Mouse (Mus musculus) spleen, postnatal 4 days (tissue): Measurements from ENCODE around the gene Gm9857.

Experiments used
- DNase-seq, 2 experiments: peaks; one replicate each; pipeline ENCODE4 v3.0.0; 2022; ENCODE audit warnings: low spot score in 2 of 2

The Gm9857 gene

DNA sequence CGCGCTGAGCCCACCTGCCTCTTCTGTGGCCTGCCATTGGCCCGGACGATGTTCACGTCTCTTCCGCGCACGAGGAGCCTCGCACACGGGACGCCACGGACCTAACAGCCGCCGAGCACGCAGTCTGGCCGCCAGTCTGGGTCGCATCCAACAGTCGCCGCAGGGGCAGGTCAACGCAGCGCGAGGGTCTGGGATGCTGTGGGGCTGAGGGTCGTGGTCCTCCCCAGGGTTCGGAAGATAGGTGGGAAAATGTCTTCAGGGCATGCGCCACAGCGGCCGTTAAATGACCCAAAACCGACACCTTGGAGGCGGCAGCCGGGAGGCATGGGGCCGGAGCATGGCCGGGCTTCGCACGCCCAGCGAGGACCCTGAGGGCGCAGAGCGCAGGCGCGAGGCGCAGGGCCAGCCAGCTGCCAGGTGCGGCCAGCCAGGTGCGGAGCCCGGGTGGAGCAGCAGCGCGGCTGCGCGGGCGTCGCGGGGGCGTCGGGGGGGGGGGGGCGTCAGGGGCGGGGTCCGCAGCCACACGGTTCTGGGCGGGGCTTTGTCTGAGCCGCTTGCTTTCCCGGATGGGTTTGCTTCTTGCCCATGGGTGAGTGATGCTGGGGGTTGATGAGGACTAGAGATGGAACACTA is at the start of gene Gm9857:
TSS of gene Gm9857 (minus strand) at position 445 of the 633 bp plus-strand sequence.
- DNase-seq: no peak

DNA sequence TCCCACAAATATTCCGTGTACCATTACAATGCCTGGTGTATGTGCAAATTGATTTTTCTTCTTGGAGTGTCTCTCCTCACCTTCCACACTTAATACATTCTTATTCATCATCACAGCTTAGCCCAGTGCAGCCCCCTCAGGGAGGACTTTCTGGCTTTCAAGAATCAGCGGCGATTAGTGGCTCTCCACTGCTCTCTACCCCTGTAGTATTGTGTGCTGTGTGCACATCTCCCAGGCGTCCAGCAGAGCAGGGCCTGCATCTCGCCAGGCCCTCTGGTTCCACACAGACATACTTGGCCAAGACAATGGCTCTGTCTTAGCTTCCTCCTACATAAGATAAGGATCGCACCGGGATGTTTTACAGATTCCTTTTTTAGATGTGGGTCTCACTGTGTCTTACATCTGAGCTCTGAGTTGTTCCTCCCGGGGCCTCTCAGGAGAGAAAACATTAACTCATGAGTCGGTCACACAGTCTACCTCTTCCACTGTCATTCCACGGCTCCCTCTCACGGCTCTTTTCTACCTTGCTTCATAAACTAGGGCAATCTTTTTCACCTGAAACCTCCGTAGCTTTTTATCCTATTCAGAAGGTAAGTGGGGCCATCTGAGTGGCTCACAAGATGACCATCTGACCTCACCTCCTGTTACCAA is 46.9 kb upstream of the Gm9857 start:
- DNase-seq: no peak

DNA sequence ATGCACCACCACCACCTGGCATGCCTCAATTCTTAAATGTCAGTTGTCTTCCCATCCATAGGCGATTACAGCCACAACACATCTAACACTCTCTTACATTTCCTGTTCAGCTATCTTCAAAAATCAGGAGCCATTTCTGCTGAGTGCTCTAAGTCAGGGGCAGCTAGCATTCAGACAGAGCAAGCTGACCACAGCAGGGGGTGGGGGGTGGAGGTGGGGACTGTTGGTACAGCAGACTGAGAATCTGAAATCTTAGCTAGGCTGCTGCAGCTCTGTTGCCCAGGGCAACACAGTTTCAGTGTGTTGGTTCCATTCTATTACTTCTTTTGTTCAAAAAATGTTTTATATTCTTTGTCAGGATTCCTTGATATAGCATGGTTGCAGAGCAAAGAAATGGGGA is 46.3 kb upstream of the Gm9857 start:
- DNase-seq: no peak

DNA sequence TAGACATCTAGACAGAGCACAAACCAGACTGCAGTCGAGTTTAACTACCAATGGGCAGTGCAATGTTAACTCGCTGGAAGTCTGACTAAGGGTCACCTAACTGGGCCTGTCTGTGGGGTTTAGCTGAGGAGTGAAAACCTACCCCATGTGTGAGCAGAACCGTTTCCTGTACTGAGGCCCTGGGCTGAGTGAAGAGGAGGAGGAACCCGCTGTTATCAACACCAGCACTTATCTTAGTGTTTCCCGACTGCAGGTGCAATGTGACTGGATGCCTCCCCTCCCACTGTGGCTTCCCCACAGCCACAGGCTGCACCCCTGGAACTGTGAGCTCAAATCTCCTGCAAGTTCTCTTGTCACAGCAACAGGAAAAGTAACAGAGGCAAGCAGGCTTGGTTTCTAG is 43.7 kb upstream of the Gm9857 start:
- no peak for DNase-seq

DNA sequence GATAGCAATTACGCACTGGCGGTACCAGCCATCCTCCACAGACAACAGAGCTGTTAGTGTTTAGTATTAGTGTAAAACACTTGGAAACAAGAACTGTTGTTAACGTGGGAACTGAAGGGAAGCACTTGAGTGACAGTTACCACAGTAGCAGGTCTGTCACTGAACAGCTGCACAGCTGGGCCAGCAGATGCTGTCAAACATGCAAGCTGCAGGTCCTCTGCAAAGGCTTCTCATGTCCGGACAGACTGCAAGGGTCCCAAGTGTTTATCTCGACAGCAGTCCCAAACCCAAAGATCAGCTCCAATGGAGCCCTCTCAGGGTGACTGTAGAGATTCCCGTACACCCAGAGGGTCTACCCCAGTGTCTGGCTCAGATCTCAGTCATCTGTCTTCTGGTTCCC is 41.7 kb upstream of the Gm9857 start:
- DNase-seq: no peak

DNA sequence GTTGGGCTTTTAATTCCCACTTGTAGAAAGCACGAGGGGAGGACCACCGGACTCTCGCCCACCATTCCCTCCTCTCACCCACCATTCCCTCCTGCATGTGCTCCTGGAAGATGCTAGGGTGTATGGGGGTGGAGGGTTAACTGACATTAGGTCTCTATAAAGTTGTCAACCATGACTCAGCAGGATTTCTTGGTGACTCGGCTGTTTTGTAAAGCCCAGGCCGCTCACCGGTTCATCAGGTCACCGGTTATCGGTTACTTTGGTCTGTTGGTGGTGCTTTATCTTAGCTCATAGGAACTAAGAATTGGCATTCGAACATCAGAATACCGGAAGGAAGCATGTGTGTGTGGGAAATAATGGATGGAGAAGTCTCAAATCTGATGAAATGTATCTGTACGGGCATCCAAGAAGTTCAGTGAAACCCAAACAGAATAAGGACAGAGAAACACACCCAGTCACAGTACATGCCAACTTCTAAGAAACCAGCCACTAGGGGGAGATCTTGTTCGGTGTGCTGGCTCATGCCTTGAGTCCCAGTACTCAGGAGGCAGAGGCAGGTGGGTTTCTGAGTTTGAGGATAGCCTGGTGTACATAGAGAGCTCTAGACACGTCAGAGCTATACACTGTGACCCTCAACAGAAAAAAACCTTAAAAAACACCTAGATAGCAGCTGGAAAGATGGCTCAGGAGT is 37.2 kb upstream of the Gm9857 start:
- no peak for DNase-seq

DNA sequence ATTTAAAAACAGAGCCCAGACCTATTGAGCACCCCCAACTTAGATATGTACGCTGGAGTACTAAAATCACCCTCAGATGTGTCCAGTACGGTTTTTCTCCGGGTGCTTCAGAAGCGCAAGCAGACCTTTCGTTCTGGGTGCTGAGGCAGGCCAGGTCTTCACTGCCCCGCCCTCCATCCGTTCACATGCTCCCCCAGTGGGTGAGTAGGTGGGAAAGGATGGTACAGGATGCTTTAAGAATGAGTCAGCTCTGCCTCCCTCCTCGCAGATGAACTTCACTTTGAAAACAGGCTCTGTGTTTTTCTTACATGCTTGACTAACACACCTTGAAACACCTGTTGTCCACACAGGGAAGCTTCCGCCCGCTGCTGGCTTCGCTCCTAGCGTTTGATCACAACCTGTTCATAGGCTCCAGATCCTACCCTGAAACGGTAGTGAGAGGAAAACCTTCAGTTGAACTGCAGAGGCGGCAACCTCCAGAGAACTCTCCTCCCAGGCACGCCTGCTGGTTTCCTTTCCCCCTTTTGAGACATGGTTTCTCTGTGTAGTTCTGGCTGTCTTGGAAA is 34.8 kb upstream of the Gm9857 start:
- no peak for DNase-seq

DNA sequence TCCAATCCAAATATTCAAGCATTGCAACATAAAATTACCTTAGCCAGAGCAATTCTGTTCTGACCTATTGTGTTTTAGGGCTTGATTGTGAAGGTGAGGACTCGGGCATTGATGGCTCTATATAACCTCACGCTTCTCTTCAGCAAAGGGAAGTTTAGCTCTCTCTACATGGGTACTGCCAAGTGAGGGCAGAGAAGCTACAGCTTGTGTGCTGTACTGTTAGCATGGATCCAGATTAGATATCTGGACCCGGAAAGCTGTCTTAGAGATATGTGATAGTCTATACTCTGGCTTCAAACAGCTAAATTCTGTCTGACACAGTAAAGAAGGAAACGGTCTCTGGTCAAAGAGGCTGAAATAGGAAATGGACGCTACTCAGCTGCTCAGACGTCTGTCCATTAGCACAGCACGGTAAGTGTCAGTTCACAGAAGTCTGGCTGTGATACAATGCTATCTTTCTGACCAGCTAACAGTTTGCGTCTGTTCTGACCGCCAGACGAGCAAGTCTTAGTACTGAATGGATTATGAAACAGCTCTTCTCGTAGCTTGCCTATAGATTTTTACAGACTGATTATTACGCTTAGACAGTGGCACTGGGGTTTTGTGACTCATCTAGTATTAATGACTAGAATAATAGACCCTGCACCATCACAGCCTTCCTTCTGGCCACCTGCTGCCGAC is 33.9 kb upstream of the Gm9857 start:
- DNase-seq: no peak

DNA sequence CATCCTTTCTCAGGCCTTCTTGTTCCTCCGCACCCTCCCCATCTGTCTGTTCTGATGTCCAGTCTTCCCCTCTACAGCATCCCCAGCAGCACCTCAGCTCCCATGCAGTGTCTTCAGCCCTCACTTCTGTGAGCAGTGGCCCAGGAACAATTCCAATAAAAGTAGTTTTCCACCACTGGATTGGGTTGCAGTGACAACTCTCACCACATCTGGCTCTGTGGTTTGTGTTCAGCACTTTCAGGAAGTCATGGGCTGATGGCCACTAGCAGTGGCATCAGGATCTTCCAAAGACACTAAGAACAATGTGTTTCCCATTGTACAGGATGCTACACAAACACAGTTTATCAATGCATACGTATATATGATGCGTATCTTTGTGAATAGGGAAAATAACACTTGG is 25.8 kb upstream of the Gm9857 start:
- no peak for DNase-seq

DNA sequence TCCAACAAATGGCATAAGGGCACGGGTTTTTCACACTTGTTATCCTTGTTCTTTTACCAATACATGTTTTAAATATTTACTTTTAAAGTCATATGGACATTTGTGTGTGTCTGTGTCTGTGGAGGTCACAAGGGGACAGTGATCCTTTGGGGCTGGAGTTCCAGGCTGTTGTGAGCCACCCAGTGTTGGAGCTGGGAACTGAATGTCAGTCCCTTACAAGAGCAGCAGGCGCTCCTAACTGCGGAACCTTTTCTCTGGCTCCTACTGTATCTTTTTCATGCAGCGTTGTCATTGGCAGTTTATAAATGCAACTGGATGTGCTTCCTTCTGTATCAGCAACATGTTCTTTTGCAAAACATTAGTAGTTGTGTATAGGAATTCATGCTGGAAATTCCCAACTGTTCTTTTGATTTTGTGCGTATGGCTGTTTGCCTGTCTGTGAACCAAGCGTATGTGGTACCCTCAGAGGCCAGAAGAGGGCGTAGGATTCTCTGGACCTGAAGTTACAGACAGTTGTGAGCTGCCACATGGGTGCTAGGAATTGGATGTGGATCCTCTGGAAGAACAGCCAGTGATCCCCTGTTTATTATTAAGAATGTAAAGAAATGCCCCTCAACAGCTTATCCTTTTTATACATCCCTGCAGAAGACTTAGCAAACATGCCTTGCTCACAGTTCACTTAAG is 24.3 kb upstream of the Gm9857 start:
- DNase-seq: no peak

DNA sequence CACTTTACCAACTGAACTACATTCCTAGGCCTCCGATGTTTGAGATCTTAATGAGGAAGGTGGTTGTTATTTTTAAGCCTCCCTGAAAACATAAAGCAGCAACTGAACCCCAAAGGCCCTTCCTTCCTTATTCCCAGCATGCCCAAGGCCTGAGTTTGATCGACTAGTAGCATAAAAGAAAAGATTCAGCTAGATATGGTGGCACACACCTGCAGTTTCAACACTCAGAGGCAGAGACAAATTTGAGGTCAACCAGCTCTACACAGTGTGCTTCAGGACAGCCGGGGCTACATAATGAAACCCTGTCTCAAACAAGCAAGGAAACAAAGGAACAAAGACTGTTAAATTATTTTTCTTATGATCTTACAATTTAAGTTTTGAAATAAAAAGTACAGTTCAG is 23.5 kb upstream of the Gm9857 start:
- no peak for DNase-seq

DNA sequence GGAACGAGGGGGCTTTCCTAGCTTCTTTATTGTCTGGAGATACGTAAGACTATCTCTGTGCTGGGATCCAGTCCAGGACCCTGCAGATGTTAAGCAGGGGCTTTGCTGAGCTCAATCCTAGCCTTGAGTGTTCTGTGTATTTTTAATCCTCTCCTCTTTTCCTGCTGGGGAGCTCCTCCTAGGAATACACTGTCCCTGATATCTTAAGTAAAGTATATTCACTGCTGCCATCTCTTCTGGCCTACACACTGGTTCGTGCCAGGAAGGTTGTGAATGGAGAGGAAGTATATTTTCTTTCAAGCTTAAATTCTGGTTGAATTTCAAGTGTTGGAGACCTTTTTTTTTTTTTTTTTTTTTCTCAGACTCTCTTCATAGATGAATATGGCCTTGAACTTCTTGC is 23.0 kb upstream of the Gm9857 start:
- no peak for DNase-seq

DNA sequence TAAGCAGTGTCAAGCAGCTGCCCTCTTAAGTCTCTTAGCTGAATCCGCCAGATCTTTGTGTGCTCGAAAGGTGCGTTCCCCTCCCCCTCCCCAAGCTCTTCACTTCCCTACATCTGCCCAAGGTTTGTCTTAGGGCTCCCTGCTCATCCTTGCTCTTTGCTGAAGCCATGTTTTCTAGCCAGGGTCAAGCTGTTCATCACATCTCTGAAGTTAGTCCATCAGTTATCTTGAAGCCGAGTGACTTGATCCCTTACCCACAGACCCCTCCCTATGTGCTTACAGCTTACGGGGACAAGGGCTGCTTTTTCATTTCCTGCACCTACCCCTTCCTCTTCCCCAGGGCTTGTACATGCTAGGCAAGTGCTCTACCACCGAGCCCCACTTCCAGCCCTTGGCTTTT is 21.4 kb upstream of the Gm9857 start:
- DNase-seq: no peak

DNA sequence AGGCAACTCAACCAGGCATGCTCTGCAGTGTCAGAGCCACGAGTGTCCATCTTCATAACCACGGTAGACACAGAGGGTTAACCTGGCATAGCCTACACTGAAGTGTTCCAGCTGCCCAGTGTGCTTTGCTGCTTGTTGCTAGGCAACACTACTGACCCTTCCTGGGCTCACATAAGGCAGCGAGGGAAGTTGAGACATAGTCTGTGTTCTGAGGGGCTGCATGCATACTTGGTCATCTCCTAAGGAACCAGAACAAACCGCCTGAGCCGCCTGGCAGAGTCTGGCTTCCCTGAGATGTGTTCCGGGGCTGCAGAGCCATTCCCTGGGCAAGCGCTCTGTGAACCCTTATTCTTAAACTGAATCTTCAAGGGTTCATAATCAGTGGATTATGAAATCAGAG is 21.0 kb upstream of the Gm9857 start:
- DNase-seq: no peak

DNA sequence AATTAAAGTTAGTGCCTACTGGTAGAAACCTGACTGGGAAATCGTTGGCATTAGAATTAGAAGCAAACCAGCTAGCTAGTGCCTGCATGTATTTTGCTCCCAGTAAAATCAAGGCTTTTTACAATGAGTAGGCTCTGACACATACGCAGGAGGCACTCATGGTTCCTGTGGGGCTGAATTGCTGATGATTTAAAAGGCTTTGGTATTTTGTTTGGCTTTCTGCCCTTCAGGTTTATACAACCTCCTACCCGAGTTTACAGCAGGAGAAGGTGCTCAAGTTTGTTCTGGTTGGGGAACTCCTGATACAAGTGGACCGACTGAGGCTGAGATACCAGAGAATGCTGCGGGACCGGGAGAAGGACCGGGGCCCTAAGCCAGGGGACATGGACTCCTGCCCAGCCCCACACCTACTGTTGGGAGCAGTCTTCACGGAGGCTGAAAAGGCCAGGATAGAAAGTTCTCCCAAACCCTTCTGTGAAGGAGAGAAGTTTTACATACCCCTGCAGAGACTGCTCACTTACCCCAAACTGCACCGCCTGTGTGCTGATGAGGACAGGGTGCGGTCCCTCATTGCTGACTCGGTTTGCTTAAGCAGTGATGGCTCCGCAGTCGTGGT is 19.5 kb upstream of the Gm9857 start:
- no peak for DNase-seq

DNA sequence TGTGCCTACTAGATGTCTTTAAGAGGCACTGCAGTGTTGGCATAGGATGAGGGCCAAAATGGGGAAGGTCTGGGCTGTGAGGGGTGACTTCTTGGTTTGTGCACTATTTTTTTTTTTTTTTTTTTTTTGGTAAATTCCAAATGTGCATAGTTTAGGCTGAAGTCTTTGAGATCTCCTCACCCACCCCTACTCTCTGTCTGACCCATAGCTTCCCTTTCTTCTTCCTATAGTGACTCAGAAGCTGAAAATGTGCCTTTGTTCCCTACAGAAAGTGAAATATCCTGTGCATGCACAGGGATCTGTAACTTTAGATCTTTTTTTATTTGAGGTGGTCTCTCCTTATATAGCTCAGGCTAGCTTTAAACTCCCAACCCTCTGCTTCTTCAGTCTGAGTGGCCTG is 17.7 kb upstream of the Gm9857 start:
- DNase-seq: no peak

DNA sequence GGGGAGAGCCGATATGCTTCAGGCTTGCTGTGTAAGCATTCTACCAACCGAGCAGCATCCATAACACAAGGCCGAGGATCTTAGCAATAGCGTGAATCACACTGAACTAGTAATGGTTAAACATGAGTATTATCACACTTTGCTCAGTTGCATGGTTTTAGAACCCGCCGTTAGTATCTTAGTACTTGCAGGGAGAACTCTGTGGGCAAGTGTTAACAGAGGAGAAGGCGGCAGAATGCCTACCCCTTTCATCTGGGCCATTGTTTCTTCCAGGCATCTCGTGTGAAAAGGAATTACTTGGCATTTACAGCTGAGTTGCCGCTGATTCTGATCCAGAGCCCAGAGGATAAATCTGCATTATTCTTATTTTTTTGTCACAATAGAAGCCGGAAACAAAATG is 751 bp upstream of the Gm9857 start:
- DNase-seq: no peak

DNA sequence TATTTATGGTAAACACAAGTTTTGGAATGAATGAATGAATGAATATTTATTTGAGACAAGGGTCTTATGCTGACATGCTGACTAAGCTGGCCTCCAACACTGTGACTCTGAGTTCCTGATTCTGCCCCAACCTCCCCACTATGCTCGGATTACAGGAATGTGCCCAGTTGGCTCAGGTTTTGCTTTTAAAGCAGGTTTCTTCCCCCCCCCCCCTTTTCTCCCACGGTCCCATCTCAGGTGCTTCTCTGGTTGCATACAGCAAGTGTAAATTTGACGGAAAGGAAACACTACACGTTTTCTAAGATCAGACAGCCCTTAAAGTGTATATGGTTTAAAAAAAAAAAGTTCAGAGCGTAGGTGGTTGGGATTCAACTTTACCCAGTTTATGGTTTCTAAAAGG is 672 bp downstream of the Gm9857 start, which contains the start of gene Henmt1:
TSS of gene Henmt1 (plus strand) at position 301 of the 400 bp plus-strand sequence.
- no peak for DNase-seq

DNA sequence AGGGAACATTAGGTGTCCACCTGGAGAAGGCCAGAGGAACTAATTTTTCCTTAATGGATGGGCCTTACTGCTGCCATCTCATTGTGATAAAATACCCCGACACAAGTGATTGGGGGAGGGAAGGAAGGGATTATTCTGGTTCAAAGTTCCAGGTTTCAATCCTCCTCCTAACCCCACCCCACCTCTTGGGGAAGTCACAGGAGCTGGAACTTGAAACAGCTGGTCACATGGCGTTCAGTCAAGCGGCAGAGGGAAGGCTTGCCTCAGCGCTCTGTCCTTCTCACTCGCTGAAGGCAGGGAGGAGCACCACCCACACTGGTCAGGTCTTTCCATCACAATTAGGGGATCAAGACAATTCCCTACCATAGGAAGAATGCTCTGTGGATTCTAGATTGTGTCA is 1.6 kb downstream of the Gm9857 start:
- DNase-seq: no peak

DNA sequence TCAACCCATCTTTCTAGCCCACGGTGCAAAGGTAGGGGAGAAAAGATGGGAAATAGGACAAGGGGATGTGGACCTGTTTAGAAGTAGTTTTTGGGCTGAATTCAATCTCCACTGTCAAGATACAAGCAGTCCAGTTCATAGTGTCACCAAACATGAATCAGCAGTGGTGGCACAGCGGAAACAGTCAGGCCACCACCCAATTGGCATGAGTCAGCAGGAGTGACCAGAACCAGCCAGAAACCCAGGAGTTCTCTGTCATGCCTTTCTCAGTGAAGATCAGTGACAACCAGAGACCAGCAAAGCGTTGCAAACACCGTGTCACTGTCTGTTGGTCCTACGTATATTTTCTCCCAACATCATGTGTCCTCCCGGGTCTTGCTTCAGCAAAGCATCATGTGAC is 6.7 kb downstream of the Gm9857 start:
- no peak for DNase-seq

DNA sequence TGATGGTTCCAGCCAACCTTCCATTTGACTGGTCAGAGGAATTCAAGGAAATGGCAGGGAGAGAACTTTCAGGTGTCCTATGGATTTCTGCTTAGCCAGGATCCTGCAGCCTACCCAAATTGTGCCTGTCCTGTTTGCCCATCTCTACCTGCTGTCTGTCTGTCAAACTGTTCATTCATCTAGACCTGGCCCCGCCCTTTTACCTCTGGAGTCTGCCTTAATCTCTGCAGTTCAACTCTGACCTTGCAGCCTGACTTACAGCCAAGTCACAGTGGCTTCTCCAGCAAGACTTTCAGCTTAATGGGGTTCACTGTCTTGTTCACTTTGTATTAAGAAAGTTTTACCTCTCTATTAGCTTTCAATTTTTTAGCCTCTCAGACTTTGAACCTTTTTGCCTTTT is 13.9 kb downstream of the Gm9857 start:
- DNase-seq: no peak
